In genomic region chr2:166448161-166448560, GRCm38 (mm10) we compare ENCODE assay signal across 8 mouse cellular contexts.
A peak's percentile ranks its signal among the peaks of the same experiment; 100 is the strongest.
DNase-seq lines count a peak whose midpoint lies in the region; ATAC-seq lines count a peak whose summit lies in the region.

No protein-coding gene starts in this region.

- no peak for ATAC-seq in forebrain, embryonic 12.5 days (ENCODE audit: low FRiP score)
- ATAC-seq in forebrain, embryonic 11.5 days (replicated peaks; ENCODE audit: low FRiP score), result no peak
- no peak for ATAC-seq in erythroid progenitor cell, adult 5-6 weeks (replicated peaks; ENCODE audit: low FRiP score, poor library complexity, severe bottlenecking)

- 0 out of 2 replicates have a peak, but pooled peaks cover under 1% of the 10 kb centered on the region for H3K27me3 ChIP-seq in forebrain, embryonic 12.5 days
- H3K27me3 ChIP-seq in forebrain, embryonic 11.5 days (ENCODE audit: control insufficient read depth, insufficient read depth, low read length), result no peaks in the 10 kb centered on the region

- 0 out of 2 replicates have a peak overlapping the region, but pooled peaks have one; percentile 25 for H3K27ac ChIP-seq in forebrain, embryonic 12.5 days
- no peak overlapping the region for H3K27ac ChIP-seq in forebrain, embryonic 11.5 days (ENCODE audit: low read depth, low read length)

- peaks cover 26% of the 10 kb centered on the region for H3K4me1 ChIP-seq in forebrain, embryonic 12.5 days
- H3K4me1 ChIP-seq in forebrain, embryonic 11.5 days (replicated peaks; ENCODE audit: control insufficient read depth, insufficient read depth, low read length), result peaks cover 2% of the 10 kb centered on the region; the same call in 1 of the 2 replicates

- no peak overlapping the region for H3K9ac ChIP-seq in forebrain, embryonic 12.5 days
- no peak overlapping the region for H3K9ac ChIP-seq in forebrain, embryonic 11.5 days (ENCODE audit: low read length)

- no peak overlapping the region for H3K4me3 ChIP-seq in forebrain, embryonic 12.5 days (replicated peaks)
- H3K4me3 ChIP-seq in forebrain, embryonic 11.5 days (ENCODE audit: low read depth, low read length), result no peak overlapping the region

- no peak overlapping the region for H3K4me2 ChIP-seq in forebrain, embryonic 12.5 days
- H3K4me2 ChIP-seq in forebrain, embryonic 11.5 days (ENCODE audit: low read depth, low read length, severe bottlenecking), result no peak overlapping the region

- DNase-seq in forebrain, embryonic 11.5 days (ENCODE audit: low spot score), result no peak
- peak; percentile 44 for DNase-seq in urinary bladder, postnatal 14 days (ENCODE audit: low spot score)
- no peak for DNase-seq in urinary bladder, adult 18-20 months (ENCODE audit: low spot score in 2 of 2)
- DNase-seq in gastrocnemius, postnatal 25 days, result peak; percentile 69
- DNase-seq in kidney, adult 9 months, result peak; percentile 94
- peak; percentile 57 for DNase-seq in ovary, postnatal 36 days (ENCODE audit: low spot score)

- no peaks in the 10 kb centered on the region for H3K9me3 ChIP-seq in forebrain, embryonic 12.5 days
- no peaks in the 10 kb centered on the region for H3K9me3 ChIP-seq in forebrain, embryonic 11.5 days (ENCODE audit: control insufficient read depth, low read length)

- H3K36me3 ChIP-seq in forebrain, embryonic 12.5 days (replicated peaks), result no peaks in the 10 kb centered on the region
- no peaks in the 10 kb centered on the region for H3K36me3 ChIP-seq in forebrain, embryonic 11.5 days (ENCODE audit: control insufficient read depth, insufficient read depth, low read length)

- 69% methylated on average over 11 of the region's 11 CpGs for WGBS in forebrain, embryonic 12.5 days
- WGBS in forebrain, embryonic 11.5 days, result 66% methylated on average over 11 of the region's 11 CpGs

Comparison
In these comparisons a context has a peak if more than half of its experiments do, and no peak if none do; other contexts are left out.
1. DNase-seq: peak in urinary bladder, postnatal 14 days (single experiment), gastrocnemius, postnatal 25 days (single experiment), kidney, adult 9 months (single experiment) and ovary, postnatal 36 days (single experiment); none in forebrain, embryonic 11.5 days (single experiment) and urinary bladder, adult 18-20 months (0 of 2).